Mouse (Mus musculus) stomach, postnatal 0 days (tissue): ENCODE data around the gene Lpar3.

Experiments
- CTCF ChIP-seq: IDR thresholded peaks from 2 replicates; pipeline ENCODE4 v1.5.1; 2016; ENCODE audit warnings: antibody characterized with exemption, low read depth, mild to moderate bottlenecking, moderate library complexity
- EP300 ChIP-seq: optimal IDR thresholded peaks from 2 replicates; pipeline ENCODE3; 2016; ENCODE audit warnings: antibody characterized with exemption

DNA sequence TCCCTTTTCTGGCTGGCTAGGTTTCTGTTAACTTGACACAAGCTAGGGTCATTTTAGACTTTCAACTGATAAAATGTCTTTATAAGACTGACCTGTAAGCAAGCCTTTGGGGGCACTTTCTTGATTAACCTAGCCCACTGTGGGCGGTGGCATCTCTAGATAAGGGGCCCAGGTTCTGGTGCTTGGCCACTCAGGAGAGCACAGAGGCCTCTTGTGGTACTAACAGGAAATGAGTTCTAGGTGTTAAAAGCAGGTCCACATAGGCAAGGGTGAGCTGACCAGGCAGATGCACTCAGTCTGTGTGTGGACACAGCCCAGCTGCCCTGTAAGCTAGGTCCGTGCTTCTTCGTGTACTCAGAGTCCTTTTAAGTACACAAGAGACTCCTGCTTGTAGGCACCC is 112.5 kb downstream of the Lpar3 start:
- no peak for TF ChIP-seq CTCF
- TF ChIP-seq EP300, result no peak
